Mouse (Mus musculus) thymus, adult 2 months (tissue): ENCODE measurements around the gene Tmem100.

ENCODE experiments used
- CTCF ChIP-seq: fragments of 200-500 bp; IDR thresholded peaks from 2 replicates; pipeline ENCODE4 v1.5.1; 2012; ENCODE audit warnings: mild to moderate bottlenecking, control low read depth, low read length, moderate library complexity, borderline replicate concordance; ENCODE audit not compliant: control insufficient read depth, poor library complexity, insufficient read depth; ENCODE audit errors: extremely low read depth
- POLR2A ChIP-seq: fragments of 200-500 bp; IDR thresholded peaks from 2 replicates; pipeline ENCODE4 v1.6.1; 2012; ENCODE audit warnings: mild to moderate bottlenecking, low read length, control low read depth, moderate library complexity; ENCODE audit not compliant: control insufficient read depth, poor library complexity, insufficient read depth; ENCODE audit errors: extremely low read depth

GRCm38 (mm10) chr11:89995596-89995995, 34.6 kb upstream of the Tmem100 start:
- TF ChIP-seq POLR2A (no peak), CTCF (no peak)
